Mouse (Mus musculus) midbrain, embryonic 15.5 days (tissue): ENCODE results near the gene Slc5a4b. TPM values are rescaled to one million over a fixed set of nuclear protein-coding genes. Genes with fewer than 3 reads are reported as not detected.

Experiments used
- ATAC-seq: fragments of 200-750 bp; cut with Nextera tagmentation; replicated peaks from 2 replicates; pipeline ENCODE4 v1.8.0; 2017; ENCODE audit warnings: moderate TSS enrichment
- H3K27ac ChIP-seq: fragments of 300-500 bp; sonication (generic); 2 replicates; pipeline ENCODE4 v1.5.1; 2015; ENCODE audit warnings: mild to moderate bottlenecking, inconsistent platforms
- H3K27me3 ChIP-seq: fragments of 300-500 bp; sonication (generic); replicated peaks from 2 replicates; pipeline ENCODE4 v1.6.1; 2015; ENCODE audit warnings: inconsistent platforms
- H3K36me3 ChIP-seq: fragments of 300-500 bp; sonication (generic); replicated peaks from 2 replicates; pipeline ENCODE4 v1.6.1; 2015; ENCODE audit warnings: inconsistent platforms
- H3K4me1 ChIP-seq: fragments of 300-500 bp; sonication (generic); 2 replicates; pipeline ENCODE4 v1.6.1; 2015; ENCODE audit warnings: inconsistent platforms
- H3K4me2 ChIP-seq: fragments of 300-500 bp; sonication (generic); 2 replicates; pipeline ENCODE4 v1.6.1; 2015; ENCODE audit warnings: inconsistent platforms, mild to moderate bottlenecking, moderate library complexity
- H3K4me3 ChIP-seq: fragments of 300-500 bp; sonication (generic); 2 replicates; pipeline ENCODE4 v1.5.1; 2015; ENCODE audit warnings: mild to moderate bottlenecking, inconsistent platforms
- H3K9ac ChIP-seq: fragments of 300-500 bp; sonication (generic); 2 replicates; pipeline ENCODE4 v1.6.1; 2015; ENCODE audit warnings: mild to moderate bottlenecking, inconsistent platforms
- H3K9me3 ChIP-seq: fragments of 300-500 bp; sonication (generic); 2 replicates; pipeline ENCODE4 v1.6.1; 2016; ENCODE audit warnings: inconsistent platforms
- WGBS: fragments of 180-500 bp; shearing (Covaris S2); methylation state at CpG from one replicate; pipeline ENCODE4 v1.1.7; 2015; ENCODE audit warnings: mixed read lengths; 5-methylcytosine and 5-hydroxymethylcytosine counted together
- microRNA-seq: library from miRNA; unstranded; fragments of <30 nt; microRNA quantifications from one replicate; pipeline ENCODE4, GENCODE M21; 2016
- polyA plus RNA-seq: library from polyadenylated mRNA; unstranded; fragments of >200 nt; fragmentation: Nextera tagmentation; extraction: Ambion mirVana; gene quantifications from 2 replicates; pipeline ENCODE4 v1.2.1, GENCODE M21; 2015

The Slc5a4b gene
- polyA plus RNA-seq, 1 experiment from 2014 or later, result not detected

DNA sequence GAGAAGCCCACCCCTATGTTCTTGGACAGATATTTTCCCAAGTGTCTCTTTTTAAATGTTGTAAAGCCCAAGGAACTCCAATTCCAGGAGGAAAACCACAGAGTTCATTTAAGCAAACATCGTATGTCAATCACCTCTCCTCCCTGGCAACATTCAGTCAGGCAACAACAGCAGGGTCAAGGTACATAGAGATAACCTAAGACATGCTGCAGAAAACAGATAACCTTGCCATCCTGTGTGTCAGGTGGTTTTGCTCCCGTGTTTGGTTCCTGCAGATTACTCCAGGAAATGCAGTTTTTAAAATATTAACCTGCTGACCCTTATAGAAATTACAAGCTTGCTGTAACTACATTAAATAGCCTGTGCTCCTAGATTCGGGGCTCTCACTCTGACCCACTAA is 89.0 kb downstream of the Slc5a4b start:
- H3K27me3 ChIP-seq, result no peaks in the 10 kb centered on the region
- no peaks in the 10 kb centered on the region for H3K36me3 ChIP-seq
- 82% methylated on average over 3 of the region's 3 CpGs for WGBS
- H3K27ac ChIP-seq, result no peak overlapping the region
- no peak overlapping the region for H3K9ac ChIP-seq
- no peak overlapping the region for H3K4me2 ChIP-seq
- no peaks in the 10 kb centered on the region for H3K9me3 ChIP-seq
- no peak overlapping the region for H3K4me3 ChIP-seq
- H3K4me1 ChIP-seq, result no peaks in the 10 kb centered on the region
- ATAC-seq, result no peak

DNA sequence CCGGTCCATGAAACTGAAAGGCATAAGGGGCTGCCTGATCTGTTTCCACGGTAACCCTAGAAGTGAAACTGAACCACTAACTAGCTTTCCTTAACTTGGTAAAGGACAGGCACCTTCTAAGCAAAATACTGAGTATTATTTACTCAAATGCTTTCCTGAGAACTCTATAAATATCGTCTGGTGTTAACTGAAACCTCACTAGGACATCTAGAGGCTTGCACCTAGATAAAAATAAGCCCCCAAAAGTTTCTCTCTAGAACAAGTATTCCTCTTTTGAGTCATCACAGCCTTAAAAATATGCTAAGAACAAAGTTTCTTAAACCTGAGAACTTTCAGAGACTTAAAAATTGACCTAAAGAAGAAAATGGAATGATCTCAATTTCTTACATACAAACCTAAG is 93.9 kb downstream of the Slc5a4b start:
- H3K27ac ChIP-seq, result no peak overlapping the region
- no peak overlapping the region for H3K4me3 ChIP-seq
- no peak overlapping the region for H3K4me2 ChIP-seq
- 86% methylated on average over 3 of the region's 3 CpGs for WGBS
- H3K36me3 ChIP-seq, result no peaks in the 10 kb centered on the region
- ATAC-seq, result no peak
- H3K9ac ChIP-seq, result no peak overlapping the region
- H3K4me1 ChIP-seq, result no peaks in the 10 kb centered on the region
- no peaks in the 10 kb centered on the region for H3K27me3 ChIP-seq
- no peaks in the 10 kb centered on the region for H3K9me3 ChIP-seq

DNA sequence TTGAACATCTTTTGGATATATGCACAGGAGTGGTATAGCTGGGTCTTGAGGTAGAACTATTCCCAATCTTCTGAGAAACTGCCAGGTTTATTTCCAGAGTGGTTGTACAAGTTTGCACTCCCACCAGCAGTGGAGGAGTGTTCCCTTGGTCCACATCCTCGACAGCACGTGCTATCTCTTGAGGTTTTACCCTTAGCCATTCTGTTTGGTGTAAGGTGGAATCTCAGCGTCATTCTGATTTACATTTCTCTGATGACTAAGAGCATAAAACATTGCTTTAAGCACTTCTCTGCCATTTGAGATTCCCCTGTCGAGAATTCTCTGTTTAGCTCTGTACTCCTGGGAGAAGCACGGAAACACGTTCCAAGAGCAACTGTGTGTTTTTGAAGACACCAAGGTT is 97.8 kb downstream of the Slc5a4b start:
- ATAC-seq, result no peak
- Histone ChIP-seq H3K36me3 (no peaks in the 10 kb centered on the region), H3K9me3 (no peaks in the 10 kb centered on the region), H3K4me3 (no peak overlapping the region), H3K27me3 (no peaks in the 10 kb centered on the region), H3K4me1 (no peaks in the 10 kb centered on the region), H3K27ac (no peak overlapping the region), H3K4me2 (no peak overlapping the region), H3K9ac (no peak overlapping the region)
- WGBS, result 84% methylated on average over 6 of the region's 6 CpGs

DNA sequence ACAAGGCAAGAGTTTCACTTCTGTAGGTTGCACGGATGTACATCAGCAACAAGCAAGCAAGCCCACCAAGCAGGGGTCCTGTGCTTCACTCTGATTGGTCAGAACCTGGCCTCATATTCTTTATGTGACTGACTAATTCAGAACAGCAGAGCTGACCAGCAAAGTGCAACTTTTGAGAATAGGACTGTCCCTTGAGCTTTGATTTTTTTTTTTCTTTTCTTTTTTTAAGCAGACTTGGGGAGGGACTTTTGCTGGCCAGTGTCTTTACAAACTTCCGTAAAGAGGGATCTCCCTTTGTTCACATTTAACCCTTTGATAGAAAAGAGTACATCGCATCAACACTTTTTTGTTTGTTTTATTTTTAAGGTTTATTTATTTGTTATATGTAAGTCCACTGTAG is 100.9 kb downstream of the Slc5a4b start:
- Histone ChIP-seq H3K4me2 (no peak overlapping the region), H3K36me3 (no peaks in the 10 kb centered on the region), H3K4me1 (no peaks in the 10 kb centered on the region), H3K27ac (no peak overlapping the region), H3K9ac (no peak overlapping the region), H3K27me3 (no peaks in the 10 kb centered on the region), H3K9me3 (no peaks in the 10 kb centered on the region), H3K4me3 (no peak overlapping the region)
- no peak for ATAC-seq
- WGBS, result 75% methylated on average over 3 of the region's 3 CpGs

Small RNA genes lying within 50 kb of the gene (microRNA-seq; reads per million reads assigned to microRNA genes)
- not detected for gene Mir6409

Other genes starting within 250 kb of the Slc5a4b start
- gene Derl3, start 217.5 kb downstream of the Slc5a4b start, polyA plus RNA-seq, result 2.1 and 2.8 TPM in 2 replicates
- gene Smarcb1, start 189.3 kb downstream of the Slc5a4b start, polyA plus RNA-seq, result 300 and 303 TPM in 2 replicates
- gene Chchd10, start 177.8 kb downstream of the Slc5a4b start, polyA plus RNA-seq, result 82.8 and 88.3 TPM in 2 replicates
- 18.2 and 21.6 TPM in 2 replicates for gene Mmp11, start 174.5 kb downstream of the Slc5a4b start, polyA plus RNA-seq
- gene Gm867, start 170.3 kb downstream of the Slc5a4b start, polyA plus RNA-seq, result 1.1 and 1.3 TPM in 2 replicates
- 0.77 TPM in 1 of 2 replicates, not detected in the other for gene Vpreb3, start 167.9 kb downstream of the Slc5a4b start, polyA plus RNA-seq
- gene Gm5134, start 156.4 kb downstream of the Slc5a4b start, polyA plus RNA-seq, result not detected in 2 replicates
- 12.8 TPM in 2 replicates for gene Zfp280b, start 78.3 kb downstream of the Slc5a4b start, polyA plus RNA-seq
- 0.15 TPM in 1 of 2 replicates, not detected in the other for gene Slc5a4a, start 36.5 kb upstream of the Slc5a4b start, polyA plus RNA-seq
- 400 and 410 TPM in 2 replicates for gene Prmt2, start 126.9 kb upstream of the Slc5a4b start, polyA plus RNA-seq
- 1.3 and 1.5 TPM in 2 replicates for gene S100b, start 142.9 kb upstream of the Slc5a4b start, polyA plus RNA-seq
- 19.3 and 20.1 TPM in 2 replicates for gene Dip2a, start 234.3 kb upstream of the Slc5a4b start, polyA plus RNA-seq